Mouse (Mus musculus): ENCODE results near the gene Il4ra.

Gene Il4ra

DNA sequence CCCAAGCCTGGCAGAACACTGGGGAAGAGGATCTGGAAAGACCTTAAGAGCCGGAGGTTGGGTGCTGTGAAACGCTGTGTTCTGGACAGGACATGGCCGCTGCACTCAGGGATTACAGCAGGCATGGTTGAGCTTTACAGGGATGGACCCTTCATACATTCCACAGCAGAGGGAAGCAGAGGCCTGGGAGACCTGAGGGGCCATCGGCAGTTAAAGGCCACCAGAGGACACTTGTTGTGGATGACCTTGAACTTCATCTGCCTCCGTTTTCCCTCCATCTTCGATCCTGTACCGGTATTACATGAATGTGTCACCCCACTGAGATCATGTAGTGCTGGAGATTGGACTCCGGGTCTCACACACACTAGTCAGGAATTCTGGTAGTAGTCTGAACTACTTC, 2.0 kb upstream of the Il4ra start:
- no peak for DNase-seq (ENCODE audit: inconsistent ontology term)

DNA sequence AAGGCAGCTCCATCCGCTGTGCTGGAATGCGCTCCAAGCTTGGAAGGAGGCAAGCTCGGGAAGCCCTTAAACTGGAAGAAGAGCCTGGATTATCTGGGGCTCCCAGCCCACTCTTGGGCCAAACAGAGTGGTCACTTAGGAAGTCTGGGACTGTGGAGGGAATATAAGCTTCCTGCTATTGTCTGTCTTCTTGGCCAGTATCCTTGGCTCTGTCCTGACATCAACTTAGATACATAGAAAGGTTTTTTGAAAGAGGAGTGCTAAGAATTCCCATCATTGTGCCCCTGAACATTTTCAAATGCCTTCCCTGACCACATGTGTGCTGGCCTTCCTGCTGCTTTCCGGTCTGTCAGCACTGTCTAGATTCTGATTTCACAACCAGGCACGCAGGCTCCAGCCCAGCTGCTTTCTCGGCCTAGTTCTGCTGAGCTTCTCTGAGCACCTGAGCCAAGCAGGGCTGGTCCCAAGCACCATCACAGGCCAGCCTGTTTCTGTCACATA, 989 bp upstream of the Il4ra start:
- DNase-seq (ENCODE audit: inconsistent ontology term): peak; percentile 65

DNA sequence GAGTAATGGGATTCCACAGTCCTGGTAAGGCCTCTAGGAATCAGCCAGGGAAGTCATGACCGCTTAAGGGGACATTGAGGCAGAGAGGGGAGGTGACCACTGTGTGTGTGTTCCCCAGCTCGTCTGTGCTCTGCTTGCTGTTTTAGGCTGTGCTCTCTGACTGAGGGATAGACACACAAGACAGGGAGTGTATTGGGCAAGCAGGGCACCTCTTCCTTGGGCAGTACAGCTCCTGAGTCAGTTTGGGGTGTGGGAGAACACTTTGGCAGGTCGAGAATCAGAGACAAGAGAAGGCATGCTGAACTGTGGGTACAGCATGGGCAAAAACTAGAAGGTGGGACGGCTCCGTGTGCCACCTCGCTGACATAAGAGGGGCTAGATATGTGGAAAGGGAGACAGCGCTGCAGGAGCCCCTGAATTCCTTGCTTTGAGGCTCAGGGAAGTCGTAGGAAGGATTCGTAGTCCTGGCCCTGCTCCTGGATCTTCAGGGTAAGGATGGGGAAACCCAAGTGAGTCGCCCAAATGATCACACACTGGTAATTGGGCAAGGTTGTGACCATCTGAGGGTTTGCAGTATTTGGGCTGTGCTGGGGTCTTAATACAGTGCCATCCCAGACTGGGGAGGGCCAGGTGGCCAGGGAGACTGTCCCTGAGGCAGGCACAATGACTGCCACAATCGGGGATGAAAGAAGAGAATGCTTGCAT, 1.1 kb downstream of the Il4ra start:
- no peak for DNase-seq (ENCODE audit: inconsistent ontology term)

DNA sequence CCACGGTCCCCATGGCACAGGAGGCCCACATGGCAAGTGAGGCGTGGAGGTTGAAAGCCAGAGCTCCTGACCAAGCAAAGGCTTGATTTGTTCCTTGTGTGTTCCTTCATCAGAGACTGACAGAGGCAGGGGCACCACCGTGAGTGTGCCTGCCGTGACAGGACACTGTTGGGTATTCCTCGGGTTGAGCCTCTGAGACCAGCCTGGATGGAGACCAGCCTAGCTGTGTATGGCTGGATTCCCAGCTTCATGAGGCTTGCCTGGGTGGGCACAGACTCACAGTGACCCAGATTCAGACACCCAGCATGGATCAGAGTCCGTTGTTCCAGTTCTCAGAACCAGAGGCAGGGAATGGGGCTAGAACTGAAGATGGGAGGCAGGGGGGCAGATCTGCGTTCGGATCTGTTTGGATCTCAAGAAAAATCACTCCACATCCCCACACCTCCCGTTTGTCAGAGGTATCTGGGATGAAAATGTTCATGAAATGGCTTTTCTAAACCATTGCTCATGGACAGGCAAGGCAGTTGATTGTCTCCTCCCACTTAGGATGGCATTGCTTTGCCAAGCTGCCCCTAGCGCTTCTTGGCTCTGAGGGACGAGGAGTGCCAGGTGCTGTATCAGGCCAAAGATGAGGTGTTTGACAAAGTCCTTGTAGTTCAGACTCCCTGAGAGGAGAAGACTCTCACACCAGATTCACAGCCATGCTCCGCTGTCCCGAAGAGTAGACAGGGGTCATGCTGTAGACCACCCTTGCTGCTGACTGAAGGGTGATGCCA, 1.9 kb downstream of the Il4ra start:
- DNase-seq (ENCODE audit: inconsistent ontology term): no peak

DNA sequence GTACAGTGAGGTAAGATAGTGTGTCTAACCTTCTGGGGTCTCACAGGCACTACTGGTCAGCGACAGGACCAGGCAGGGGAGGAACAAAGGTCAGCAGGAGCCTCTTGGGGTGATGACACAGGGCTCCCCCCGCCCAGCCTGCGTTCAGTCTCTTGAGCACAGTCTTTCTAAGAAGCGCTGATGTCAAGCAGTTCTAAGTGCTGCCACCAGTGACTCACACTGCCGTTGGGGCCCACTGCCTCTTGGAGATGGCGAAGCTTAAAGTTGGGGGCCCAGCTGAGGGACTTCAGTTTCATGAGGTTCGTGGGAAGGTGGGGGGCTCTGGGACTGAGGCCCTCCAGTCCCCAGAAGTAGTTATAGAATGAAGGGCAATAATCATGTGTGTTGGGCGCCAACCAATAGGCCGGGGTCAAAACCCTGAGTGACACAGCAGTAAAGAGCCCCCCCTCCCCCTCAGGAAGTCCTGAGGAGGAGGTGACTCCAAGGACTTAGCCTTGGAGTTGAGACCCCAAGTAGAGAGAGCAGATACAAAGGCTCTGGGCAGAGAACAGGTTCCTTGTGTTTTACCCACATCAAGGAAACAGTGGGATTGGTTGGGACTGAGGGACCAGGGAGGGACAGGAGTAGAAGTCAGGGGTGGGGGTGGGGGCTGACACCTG, 2.7 kb downstream of the Il4ra start:
- DNase-seq (ENCODE audit: inconsistent ontology term): no peak

DNA sequence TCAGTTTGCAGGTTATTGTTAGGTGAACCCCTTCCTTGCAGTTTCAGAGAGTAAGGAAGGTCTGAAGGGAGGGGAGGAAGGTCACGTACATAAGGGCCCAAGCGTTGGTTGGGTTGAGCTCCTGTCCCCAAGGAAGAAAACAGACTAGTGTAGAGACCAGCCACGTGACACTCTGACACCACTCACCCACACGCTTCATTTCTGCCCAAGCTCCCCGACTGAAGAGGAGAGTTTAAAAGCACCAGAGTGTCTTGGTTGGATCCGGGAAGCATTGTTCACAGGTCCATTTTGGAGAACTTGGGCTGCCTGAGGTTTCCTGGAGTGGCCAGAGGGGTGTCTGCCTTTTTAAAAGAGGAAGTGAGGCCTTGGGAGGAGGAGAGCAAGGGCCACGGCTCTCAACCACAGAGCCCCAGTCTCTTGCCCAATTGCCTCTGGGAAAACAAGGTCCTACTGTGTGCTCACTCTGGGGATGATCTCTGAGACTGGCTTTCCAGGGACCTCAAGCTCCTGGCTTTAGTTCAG, 3.5 kb downstream of the Il4ra start:
- no peak for DNase-seq (ENCODE audit: inconsistent ontology term)

DNA sequence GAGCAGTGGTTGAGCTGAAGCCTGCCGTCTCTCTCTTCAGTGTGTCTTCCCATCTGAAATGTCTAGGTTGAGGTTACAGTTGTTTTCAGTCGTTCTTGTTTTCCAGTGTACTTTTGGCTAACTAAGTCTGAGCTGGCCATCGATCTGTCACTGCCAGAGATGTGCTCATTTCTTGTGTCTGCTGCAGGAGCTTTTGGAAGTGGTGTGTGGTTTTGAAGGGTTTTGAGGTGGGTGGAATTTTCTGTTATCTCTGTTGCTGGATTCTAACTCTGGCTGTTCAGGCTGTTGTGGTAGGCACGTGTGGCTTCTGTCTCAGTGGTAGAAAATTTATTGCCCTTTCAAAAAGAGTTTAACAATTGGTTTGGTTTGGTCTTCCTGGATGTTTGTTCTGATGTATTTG, 4.2 kb downstream of the Il4ra start:
- no peak for DNase-seq (ENCODE audit: inconsistent ontology term)

DNA sequence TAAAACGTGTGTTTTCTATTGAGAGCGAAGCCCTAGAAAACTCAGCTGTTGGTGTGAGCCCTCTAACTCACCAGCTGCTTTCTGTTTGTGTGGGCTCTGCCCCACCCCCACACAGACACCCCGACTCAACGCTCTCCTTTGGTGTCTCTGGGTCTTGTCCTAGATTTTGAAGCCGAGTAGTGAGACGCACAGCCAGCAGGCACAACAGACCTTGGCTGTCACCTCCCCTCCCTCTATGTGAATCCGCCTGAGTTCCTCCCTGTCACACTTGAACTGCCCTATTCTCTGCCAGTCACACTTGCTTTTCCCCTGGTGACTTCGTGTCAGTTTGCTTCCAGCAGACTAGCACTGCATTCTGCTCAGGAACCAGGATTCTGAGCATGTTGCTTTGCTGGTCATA, 4.9 kb downstream of the Il4ra start:
- no peak for DNase-seq (ENCODE audit: inconsistent ontology term)

DNA sequence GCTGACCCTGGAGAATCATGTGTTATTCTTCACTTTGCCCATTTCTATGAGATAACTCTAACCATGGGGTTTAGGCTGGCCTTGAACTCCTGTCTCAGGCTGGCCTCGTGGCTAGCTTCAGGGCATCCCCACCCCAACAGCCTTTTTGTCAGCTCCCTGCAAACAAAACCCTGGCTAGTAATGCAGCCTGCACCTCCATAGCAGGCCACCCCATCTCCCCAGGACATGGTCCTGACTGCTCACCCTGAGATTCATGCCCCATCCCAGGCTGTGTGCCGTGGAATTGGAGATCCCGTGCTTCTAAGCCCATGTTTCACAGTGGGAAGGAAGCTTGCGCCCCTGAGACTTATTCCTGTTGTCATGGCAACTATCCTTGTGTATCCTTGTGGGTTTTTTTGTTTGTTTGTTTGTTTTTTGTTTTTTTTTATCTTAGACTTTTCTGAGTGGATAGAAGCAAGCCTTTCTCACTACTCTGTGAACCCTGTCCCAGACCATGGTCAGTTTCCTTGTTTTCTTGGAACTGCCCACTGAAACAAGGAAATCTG, 6.6 kb downstream of the Il4ra start:
- DNase-seq (ENCODE audit: inconsistent ontology term): no peak

DNA sequence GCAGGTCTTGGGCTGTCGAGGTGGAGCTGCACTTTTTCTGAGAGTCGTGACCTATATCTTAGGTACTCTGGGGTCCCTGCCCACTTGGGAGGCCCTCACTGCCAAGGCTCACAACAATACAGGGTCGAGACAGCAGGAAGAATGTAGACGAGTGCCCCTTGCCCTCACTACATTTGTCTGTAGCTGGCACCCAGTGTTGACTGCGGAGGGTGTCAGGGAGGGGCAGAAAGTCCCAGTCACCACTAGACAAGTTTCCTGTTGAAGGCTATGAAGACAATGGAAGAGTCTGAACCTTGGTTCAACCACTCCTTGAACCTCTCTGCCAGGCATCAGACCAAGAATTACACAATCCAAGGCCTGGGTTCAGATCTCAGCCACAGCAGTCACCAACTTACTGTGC, 7.1 kb downstream of the Il4ra start:
- DNase-seq (ENCODE audit: inconsistent ontology term): no peak

DNA sequence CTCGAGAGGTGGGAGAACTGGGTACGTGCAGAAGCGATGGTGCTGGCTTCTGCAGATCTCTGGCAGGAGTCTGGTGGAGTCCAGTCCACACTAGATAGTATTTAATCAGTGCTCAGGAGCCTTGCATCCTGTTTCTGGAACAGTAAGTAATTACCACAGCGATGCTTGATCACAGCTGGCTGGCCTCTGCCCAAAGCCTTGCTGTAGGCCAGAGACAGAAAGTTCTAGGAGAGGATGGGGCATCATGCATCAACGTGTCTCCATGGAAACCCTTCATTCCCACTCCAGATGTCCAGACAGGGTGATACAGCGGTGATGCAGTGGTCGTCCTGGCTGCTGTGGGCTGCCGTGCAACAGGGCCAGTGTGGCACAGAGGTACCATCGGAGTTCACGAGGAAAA, 7.6 kb downstream of the Il4ra start:
- no peak for DNase-seq (ENCODE audit: inconsistent ontology term)

DNA sequence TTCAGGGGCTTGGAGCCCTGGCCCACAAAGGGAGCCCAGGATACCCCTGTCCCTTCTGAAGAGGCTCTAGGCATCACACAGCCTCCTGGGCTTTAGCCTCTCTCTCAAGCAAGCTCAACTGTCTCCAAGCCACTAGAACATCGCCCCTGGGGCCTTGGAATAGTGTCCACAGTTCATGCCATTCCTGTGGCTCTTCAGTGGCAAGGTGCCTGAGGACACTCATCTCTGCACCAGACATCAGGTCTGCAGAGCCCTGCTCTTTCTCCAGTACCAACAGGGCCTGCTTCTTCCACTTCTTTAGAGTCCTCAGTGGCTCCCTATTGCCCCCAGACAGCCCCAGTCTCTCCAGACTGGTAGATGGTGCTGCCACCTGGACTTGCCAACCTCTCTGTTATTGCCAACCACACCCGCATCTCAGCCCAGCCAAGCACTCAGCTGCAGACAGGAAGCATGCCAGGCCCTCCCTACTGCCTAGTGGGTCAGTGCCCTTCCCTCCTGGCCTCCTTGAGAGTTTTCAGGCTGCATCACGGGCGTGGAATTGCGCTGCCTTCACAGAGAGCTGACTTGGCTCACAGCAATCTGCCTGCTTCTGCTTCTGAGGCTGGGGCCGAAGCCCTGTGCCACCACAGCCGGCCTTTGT, 8.3 kb downstream of the Il4ra start:
- peak; percentile 78 for DNase-seq (ENCODE audit: inconsistent ontology term)

DNA sequence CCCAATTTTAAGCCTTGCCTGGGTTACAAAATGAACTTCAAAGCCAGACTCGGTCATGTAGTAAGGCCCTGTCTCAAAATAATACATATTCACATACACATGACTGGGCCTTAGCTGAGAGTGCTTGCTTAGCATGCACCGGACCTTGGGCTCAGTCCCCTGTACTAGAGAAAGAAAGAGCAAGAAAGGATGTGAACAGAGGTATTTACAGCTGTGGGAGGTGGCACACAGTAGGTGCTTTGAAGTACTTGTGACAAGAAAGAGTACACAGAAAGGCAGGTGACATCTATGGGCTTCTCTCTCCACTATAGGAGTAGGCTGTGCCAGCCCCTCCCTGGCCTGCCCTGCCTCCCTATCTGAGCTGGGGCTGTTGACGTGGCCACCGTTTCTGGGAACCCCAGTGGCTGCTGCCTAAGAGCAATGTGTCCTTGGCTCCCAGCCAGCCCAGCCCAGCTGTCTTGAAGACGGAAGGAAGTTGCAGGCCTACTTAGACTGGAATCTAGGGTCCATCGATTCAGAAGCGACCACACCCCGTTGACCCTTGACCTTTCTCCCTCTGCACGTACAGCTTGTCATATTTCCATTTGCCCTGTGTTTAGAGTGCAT, 9.3 kb downstream of the Il4ra start:
- no peak for DNase-seq (ENCODE audit: inconsistent ontology term)

DNA sequence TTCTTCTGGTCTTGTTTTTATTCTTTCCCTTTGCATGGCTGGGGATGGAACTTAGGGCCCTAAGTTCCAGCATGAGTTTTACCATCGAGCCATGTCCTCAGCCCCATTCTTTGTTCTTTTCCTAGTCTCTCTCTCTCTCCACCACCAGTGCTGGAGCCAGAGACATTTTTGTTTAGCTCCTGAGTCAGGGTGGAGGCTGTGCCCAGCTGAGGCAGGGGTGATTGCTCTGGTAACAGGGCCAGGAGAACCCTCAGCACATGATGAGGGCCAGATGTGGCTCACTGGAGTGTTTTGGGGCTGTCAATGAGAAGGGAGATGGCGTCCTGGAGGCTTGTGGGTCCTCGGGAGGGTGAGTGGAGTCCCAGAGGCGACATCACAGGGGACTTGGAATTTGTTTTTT, 10.5 kb downstream of the Il4ra start:
- DNase-seq (ENCODE audit: inconsistent ontology term): no peak

DNA sequence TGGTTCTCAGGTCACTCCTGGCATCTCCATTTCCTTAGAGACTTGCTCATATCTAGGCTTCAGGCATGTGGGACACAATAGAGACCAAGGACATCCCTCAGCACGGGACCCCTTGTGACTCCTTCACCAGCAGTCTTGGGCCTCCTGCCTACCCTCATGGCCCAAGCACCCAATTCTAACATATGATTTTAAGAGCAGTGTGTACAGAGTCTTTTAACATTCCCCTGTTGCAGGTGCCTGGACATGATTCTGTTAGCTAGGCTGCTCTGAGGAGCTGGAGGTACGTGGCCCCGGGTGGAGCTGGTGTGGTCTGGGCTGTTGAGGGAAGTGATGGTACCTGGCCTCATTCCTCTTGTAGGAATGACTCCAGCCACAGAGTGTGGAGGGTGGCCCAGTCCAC, 11.2 kb downstream of the Il4ra start:
- no peak for DNase-seq (ENCODE audit: inconsistent ontology term)

DNA sequence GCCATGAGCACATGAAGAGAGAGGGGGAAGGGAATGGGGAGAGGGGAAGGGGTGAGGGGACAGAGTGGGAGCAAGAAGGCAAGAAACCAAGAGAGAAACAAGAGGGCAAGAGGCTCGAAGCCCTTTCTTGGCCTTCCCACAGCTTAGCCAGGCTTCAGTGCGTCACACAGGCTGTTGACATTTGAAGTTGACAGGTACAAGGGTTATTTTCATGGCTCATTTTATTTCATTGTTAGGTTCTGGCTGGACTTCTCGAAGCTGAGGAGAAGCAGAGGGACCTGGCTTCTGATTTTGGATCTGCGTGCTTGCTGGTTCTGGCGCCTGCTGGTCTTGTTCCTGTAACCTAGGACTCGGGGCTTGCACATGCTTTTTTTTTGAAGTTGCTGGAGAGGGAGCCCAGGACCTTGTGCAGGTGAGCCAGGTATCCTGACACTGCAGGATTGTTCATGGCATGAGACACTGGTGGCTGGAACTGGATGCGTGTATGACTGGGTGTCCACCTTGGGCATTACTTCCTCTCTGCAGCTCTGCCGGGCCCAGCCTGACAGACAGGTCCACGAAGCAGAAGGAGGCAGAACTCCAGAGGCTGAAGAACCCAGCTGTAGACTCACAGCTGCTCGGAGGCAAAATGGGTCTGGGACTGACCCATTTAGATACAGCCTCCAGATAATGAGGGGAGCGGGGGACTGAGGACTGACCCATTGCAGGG, 12.6 kb downstream of the Il4ra start:
- no peak for DNase-seq (ENCODE audit: inconsistent ontology term)

DNA sequence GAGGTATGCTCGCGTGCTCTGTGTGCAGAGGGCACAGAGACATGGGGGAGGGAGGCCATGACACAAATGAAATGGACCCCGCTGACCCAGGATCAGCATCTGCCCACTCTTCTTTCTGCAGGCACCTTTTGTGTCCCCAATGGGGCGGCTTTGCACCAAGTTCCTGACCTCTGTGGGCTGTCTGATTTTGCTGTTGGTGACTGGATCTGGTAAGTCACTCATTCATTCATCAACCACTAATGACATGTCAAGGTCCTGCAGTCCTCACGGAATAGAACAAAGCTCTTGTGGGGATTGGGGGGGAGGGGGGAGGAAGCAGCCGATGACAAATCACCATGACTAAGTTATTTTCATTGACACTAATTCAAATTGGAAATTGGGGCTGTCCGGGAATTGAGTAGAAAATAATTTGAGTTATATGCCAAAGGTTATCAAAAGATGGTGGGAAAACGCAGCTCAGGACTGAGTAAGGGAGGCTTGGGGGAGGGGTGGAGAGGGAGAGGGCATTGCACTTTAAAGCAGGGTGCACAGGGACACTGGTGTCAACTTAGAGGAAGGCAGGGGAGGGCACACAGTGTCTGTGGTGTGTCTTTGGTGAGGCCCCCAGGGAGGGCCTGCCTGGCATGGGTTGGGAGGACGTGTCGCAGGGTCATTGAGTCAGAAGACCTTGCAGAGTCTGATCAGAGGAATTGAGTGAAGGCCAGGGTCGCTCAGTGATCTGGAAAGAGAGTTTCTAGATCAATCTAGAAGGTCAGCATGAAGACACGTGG, 13.8 kb downstream of the Il4ra start:
- DNase-seq (ENCODE audit: inconsistent ontology term): peak; percentile 74

DNA sequence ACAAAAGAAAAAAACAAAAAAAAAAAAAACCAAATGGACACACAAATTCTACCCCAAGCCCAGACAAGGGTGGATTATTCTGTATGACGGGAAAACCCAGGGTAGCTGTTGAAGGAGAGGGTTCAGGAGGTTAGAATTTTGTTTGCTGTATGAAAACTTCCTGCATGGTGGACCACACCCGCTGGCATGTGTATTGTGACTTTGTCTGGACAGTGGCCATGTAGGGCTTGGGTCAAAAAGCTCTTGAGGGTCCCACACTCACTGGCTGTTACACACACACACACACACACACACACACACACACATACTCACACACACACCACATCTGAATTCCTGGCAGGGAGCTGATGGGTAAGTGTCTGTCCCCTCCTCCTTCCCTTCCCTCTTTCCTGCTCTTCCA, 14.5 kb downstream of the Il4ra start:
- DNase-seq (ENCODE audit: inconsistent ontology term): no peak

DNA sequence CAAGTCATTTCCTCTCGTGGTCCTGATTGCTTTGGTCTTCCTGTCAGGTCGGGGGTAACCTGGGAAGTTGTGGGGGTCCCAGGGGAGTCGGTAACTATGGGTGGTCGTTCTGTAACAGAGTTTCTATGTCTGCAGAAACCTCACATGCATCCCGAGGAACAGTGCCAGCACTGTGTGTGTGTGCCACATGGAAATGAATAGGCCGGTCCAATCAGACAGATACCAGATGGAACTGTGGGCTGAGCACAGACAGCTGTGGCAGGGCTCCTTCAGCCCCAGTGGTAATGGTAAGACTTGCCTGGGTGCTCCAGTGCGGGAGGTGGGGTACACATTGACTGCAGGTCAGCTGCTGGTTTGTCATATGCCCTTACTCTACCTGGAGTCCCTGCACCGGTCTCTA, 17.0 kb downstream of the Il4ra start:
- DNase-seq (ENCODE audit: inconsistent ontology term): no peak

DNA sequence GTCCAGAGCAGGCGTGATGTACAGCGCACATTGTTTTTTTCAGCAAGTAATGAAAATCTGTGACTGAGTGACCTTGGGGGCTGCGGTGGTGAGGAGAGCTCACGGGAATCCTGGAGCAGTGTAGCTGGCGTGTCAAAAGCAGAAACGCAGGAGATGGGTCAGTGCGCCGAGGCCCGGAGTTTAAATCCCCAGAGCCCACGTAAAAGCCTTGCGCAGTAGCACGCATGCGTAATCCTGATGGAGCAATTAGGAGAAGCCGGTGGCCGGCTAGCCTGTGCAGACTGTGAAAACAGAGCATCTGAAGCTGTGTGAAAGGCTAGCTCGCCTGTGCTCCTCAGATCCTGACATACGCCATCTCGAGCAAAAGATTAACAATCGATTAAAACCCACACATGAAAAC, 20.0 kb downstream of the Il4ra start:
- no peak for DNase-seq (ENCODE audit: inconsistent ontology term)

Measured in Muller cell, postnatal 12 days (primary cell).